In genomic region chr12:30726747-30727146, GRCm38 (mm10) we compare ENCODE assay signal across 20 mouse cellular contexts.
DNase-seq lines count a peak whose midpoint lies in the region; ATAC-seq lines count a peak whose summit lies in the region.
"Had no signal": no experiment of that assay in that cellular context is flagged by ENCODE, and none has a peak within 500 bp of the region (broad histone marks: within the 10 kb centered on the region; RNA-seq: fewer than 3 reads in every experiment).

No protein-coding gene starts in this region.

- H3K27ac ChIP-seq in kidney, embryonic 15.5 days = no peak overlapping the region
- 0 out of 2 replicates have a peak overlapping the region, but pooled peaks have one; percentile 33 for H3K27ac ChIP-seq in neural tube, embryonic 13.5 days (replicated peaks)
- H3K27ac ChIP-seq: forebrain, embryonic 15.5 days; hindbrain, embryonic 12.5 days; limb, embryonic 12.5 days; liver, embryonic 13.5 days; lung, embryonic 15.5 days; midbrain, embryonic 13.5 days; stomach, postnatal 0 days had no signal

- 26% methylated on average over 4 of the region's 4 CpGs for WGBS in kidney, embryonic 15.5 days
- WGBS in neural tube, embryonic 13.5 days = 46% methylated on average over 4 of the region's 4 CpGs

- no peaks in the 10 kb centered on the region for H3K9me3 ChIP-seq in kidney, embryonic 15.5 days (replicated peaks)
- H3K9me3 ChIP-seq in neural tube, embryonic 13.5 days = no peaks in the 10 kb centered on the region
- H3K9me3 ChIP-seq: forebrain, embryonic 15.5 days; hindbrain, embryonic 12.5 days; limb, embryonic 12.5 days; liver, embryonic 13.5 days; lung, embryonic 15.5 days; midbrain, embryonic 13.5 days had no signal

- peak; percentile 56; the same call in 1 of the 2 replicates for ATAC-seq in kidney, embryonic 15.5 days (replicated peaks; ENCODE audit: low FRiP score)
- ATAC-seq in neural tube, embryonic 13.5 days (ENCODE audit: low read depth) = peak; percentile 67; the same call in 1 of the 2 replicates
- ATAC-seq: forebrain, embryonic 15.5 days; intestine, embryonic 16.5 days; midbrain, embryonic 13.5 days had no signal

- H3K4me3 ChIP-seq in kidney, embryonic 15.5 days (replicated peaks) = no peak overlapping the region
- H3K4me3 ChIP-seq in neural tube, embryonic 13.5 days = no peak overlapping the region
- H3K4me3 ChIP-seq: forebrain, embryonic 15.5 days; hindbrain, embryonic 12.5 days; limb, embryonic 12.5 days; liver, embryonic 13.5 days; lung, embryonic 15.5 days; midbrain, embryonic 13.5 days; myocyte had no signal

- H3K4me1 ChIP-seq in kidney, embryonic 15.5 days = no peaks in the 10 kb centered on the region
- peaks cover 13% of the 10 kb centered on the region for H3K4me1 ChIP-seq in neural tube, embryonic 13.5 days (replicated peaks)
- H3K4me1 ChIP-seq: forebrain, embryonic 15.5 days; hindbrain, embryonic 12.5 days; limb, embryonic 12.5 days; liver, embryonic 13.5 days; lung, embryonic 15.5 days; midbrain, embryonic 13.5 days had no signal

- H3K36me3 ChIP-seq in kidney, embryonic 15.5 days = no peaks in the 10 kb centered on the region
- H3K36me3 ChIP-seq in neural tube, embryonic 13.5 days = no peaks in the 10 kb centered on the region
- H3K36me3 ChIP-seq: forebrain, embryonic 15.5 days; hindbrain, embryonic 12.5 days; limb, embryonic 12.5 days; liver, embryonic 13.5 days; lung, embryonic 15.5 days; midbrain, embryonic 13.5 days had no signal

- no peak overlapping the region for H3K9ac ChIP-seq in kidney, embryonic 15.5 days
- no peak overlapping the region for H3K9ac ChIP-seq in neural tube, embryonic 13.5 days
- H3K9ac ChIP-seq: forebrain, embryonic 15.5 days; hindbrain, embryonic 12.5 days; limb, embryonic 12.5 days; liver, embryonic 13.5 days; lung, embryonic 15.5 days; midbrain, embryonic 13.5 days had no signal

- peak; percentile 16 to 32 for DNase-seq in cerebellum, postnatal 10 days
- DNase-seq in cerebellum, postnatal 4 days (ENCODE audit: low spot score in 2 of 2) = no peak
- DNase-seq in kidney, adult 8-10 months = no peak
- peak; percentile 50 for DNase-seq in 416B (ENCODE audit: low read depth)
- no peak for DNase-seq in lung, postnatal 25 days (ENCODE audit: low spot score)
- DNase-seq: adrenal gland, postnatal 25 days; cerebellum, adult 2 months; liver, embryonic 13.5 days; right cerebral cortex, postnatal 25 days; thymus, postnatal 14 days had no signal

- no peaks in the 10 kb centered on the region for H3K27me3 ChIP-seq in kidney, embryonic 15.5 days
- no peaks in the 10 kb centered on the region for H3K27me3 ChIP-seq in neural tube, embryonic 13.5 days
- H3K27me3 ChIP-seq: forebrain, embryonic 15.5 days; hindbrain, embryonic 12.5 days; limb, embryonic 12.5 days; liver, embryonic 13.5 days; lung, embryonic 15.5 days; midbrain, embryonic 13.5 days had no signal

- no peak overlapping the region for H3K4me2 ChIP-seq in kidney, embryonic 15.5 days
- no peak overlapping the region for H3K4me2 ChIP-seq in neural tube, embryonic 13.5 days
- H3K4me2 ChIP-seq: forebrain, embryonic 15.5 days; hindbrain, embryonic 12.5 days; limb, embryonic 12.5 days; liver, embryonic 13.5 days; lung, embryonic 15.5 days; midbrain, embryonic 13.5 days had no signal

Comparison
In these comparisons a context has a peak if more than half of its experiments do, and no peak if none do; other contexts are left out.
1. DNase-seq: peak in cerebellum, postnatal 10 days (2 of 2) and 416B (single experiment); none in cerebellum, postnatal 4 days (0 of 2), kidney, adult 8-10 months (0 of 2) and lung, postnatal 25 days (single experiment).